Mouse (Mus musculus): Measurements from ENCODE around the gene Pdcd2l. TPM values are rescaled to one million over a fixed set of nuclear protein-coding genes. Genes with fewer than 3 reads are reported as not detected.
A peak's percentile ranks its signal among the peaks of the same experiment; 100 is the strongest.

The Pdcd2l gene
- 63.8 and 79.6 TPM in 2 replicates for polyA plus RNA-seq (2014; fragmentation: Nextera tagmentation; extraction: Ambion mirVana)

GRCm38 (mm10) chr7:34196132-34197128 lies at the start of gene Pdcd2l:
Gene Pdcd2l, minus strand, starts transcription at chr7:34196661.
- peaks cover 4% of the 10 kb centered on the region; the same call in 1 of the 2 replicates for H3K36me3 ChIP-seq (ENCODE audit: control insufficient read depth, insufficient read depth, low read length)
- H3K4me1 ChIP-seq (replicated peaks; ENCODE audit: control insufficient read depth, insufficient read depth, low read length), result no peaks in the 10 kb centered on the region; the same call in 1 of the 2 replicates
- H3K9me3 ChIP-seq (ENCODE audit: control insufficient read depth, low read length), result no peaks in the 10 kb centered on the region
- peak within 1 kb of the TSS; percentile 94 for H3K9ac ChIP-seq (ENCODE audit: low read depth, low read length)
- WGBS, result 3% methylated on average over 69 of the region's 70 CpGs
- peak within 1 kb of the TSS; percentile 81 for H3K4me2 ChIP-seq (replicated peaks; ENCODE audit: low read depth, low read length)
- H3K4me3 ChIP-seq (ENCODE audit: low read depth, low read length), result peak within 1 kb of the TSS; percentile 97
- DNase-seq (ENCODE audit: low spot score), result peak; percentile 96
- no peaks in the 10 kb centered on the region for H3K27me3 ChIP-seq (ENCODE audit: control insufficient read depth, insufficient read depth, low read length)
- H3K27ac ChIP-seq (ENCODE audit: low read depth, low read length), result peak within 1 kb of the TSS; percentile 60
- peak; percentile 96 for ATAC-seq (ENCODE audit: low FRiP score)

GRCm38 (mm10) chr7:34242176-34242575 lies 45.7 kb upstream of the Pdcd2l start:
- H3K9me3 ChIP-seq (ENCODE audit: control insufficient read depth, low read length), result no peaks in the 10 kb centered on the region
- 95% methylated on average over 11 of the region's 11 CpGs for WGBS
- no peak overlapping the region for H3K27ac ChIP-seq (ENCODE audit: low read depth, low read length)
- H3K4me3 ChIP-seq (ENCODE audit: low read depth, low read length), result no peak overlapping the region
- H3K4me1 ChIP-seq (replicated peaks; ENCODE audit: control insufficient read depth, insufficient read depth, low read length), result no peaks in the 10 kb centered on the region
- H3K4me2 ChIP-seq (replicated peaks; ENCODE audit: low read depth, low read length), result no peak overlapping the region
- H3K9ac ChIP-seq (ENCODE audit: low read depth, low read length), result no peak overlapping the region
- ATAC-seq (ENCODE audit: low FRiP score) (no peak), DNase-seq (ENCODE audit: low spot score) (no peak)
- H3K36me3 ChIP-seq (ENCODE audit: control insufficient read depth, insufficient read depth, low read length), result peaks cover 12% of the 10 kb centered on the region; the same call in 1 of the 2 replicates
- H3K27me3 ChIP-seq (ENCODE audit: control insufficient read depth, insufficient read depth, low read length), result no peaks in the 10 kb centered on the region

GRCm38 (mm10) chr7:34238086-34238485 lies 41.6 kb upstream of the Pdcd2l start:
- WGBS, result 93% methylated on average over 5 of the region's 5 CpGs
- no peaks in the 10 kb centered on the region for H3K9me3 ChIP-seq (ENCODE audit: control insufficient read depth, low read length)
- no peaks in the 10 kb centered on the region for H3K4me1 ChIP-seq (replicated peaks; ENCODE audit: control insufficient read depth, insufficient read depth, low read length)
- ATAC-seq (ENCODE audit: low FRiP score), result no peak
- H3K4me2 ChIP-seq (replicated peaks; ENCODE audit: low read depth, low read length), result no peak overlapping the region
- H3K9ac ChIP-seq (ENCODE audit: low read depth, low read length), result no peak overlapping the region
- H3K27ac ChIP-seq (ENCODE audit: low read depth, low read length), result no peak overlapping the region
- DNase-seq (ENCODE audit: low spot score), result no peak
- no peak overlapping the region for H3K4me3 ChIP-seq (ENCODE audit: low read depth, low read length)
- H3K27me3 ChIP-seq (ENCODE audit: control insufficient read depth, insufficient read depth, low read length), result no peaks in the 10 kb centered on the region
- peaks cover 6% of the 10 kb centered on the region; the same call in 1 of the 2 replicates for H3K36me3 ChIP-seq (ENCODE audit: control insufficient read depth, insufficient read depth, low read length)

- Histone ChIP-seq H3K27me3 (ENCODE audit: control insufficient read depth, insufficient read depth, low read length) (no peaks in the 10 kb centered on the region), H3K4me1 (replicated peaks; ENCODE audit: control insufficient read depth, insufficient read depth, low read length) (no peaks in the 10 kb centered on the region), H3K9me3 (ENCODE audit: control insufficient read depth, low read length) (no peaks in the 10 kb centered on the region), H3K4me3 (ENCODE audit: low read depth, low read length) (no peak overlapping the region), H3K4me2 (replicated peaks; ENCODE audit: low read depth, low read length) (no peak overlapping the region), H3K36me3 (ENCODE audit: control insufficient read depth, insufficient read depth, low read length) (peaks cover 6% of the 10 kb centered on the region; the same call in 1 of the 2 replicates), H3K27ac (ENCODE audit: low read depth, low read length) (no peak overlapping the region), H3K9ac (ENCODE audit: low read depth, low read length) (no peak overlapping the region)
- no peak for ATAC-seq (ENCODE audit: low FRiP score)
- 85% methylated on average over 5 of the region's 5 CpGs for WGBS
- DNase-seq (ENCODE audit: low spot score), result no peak
Observed at GRCm38 (mm10) chr7:34235602-34236001, 39.1 kb upstream of the Pdcd2l start.

- no peaks in the 10 kb centered on the region for H3K4me1 ChIP-seq (replicated peaks; ENCODE audit: control insufficient read depth, insufficient read depth, low read length)
- peak overlapping the region; percentile 64 for H3K9ac ChIP-seq (ENCODE audit: low read depth, low read length)
- peak overlapping the region; percentile 58 for H3K27ac ChIP-seq (ENCODE audit: low read depth, low read length)
- DNase-seq (ENCODE audit: low spot score), result peak; percentile 16
- H3K27me3 ChIP-seq (ENCODE audit: control insufficient read depth, insufficient read depth, low read length), result no peaks in the 10 kb centered on the region
- peak overlapping the region; percentile 42 for H3K4me3 ChIP-seq (ENCODE audit: low read depth, low read length)
- H3K4me2 ChIP-seq (replicated peaks; ENCODE audit: low read depth, low read length), result peak overlapping the region; percentile 58
- ATAC-seq (ENCODE audit: low FRiP score), result 0 out of 2 replicates have a peak, but pooled peaks have one; percentile 0
- 3% methylated on average over 17 of the region's 17 CpGs for WGBS
- no peaks in the 10 kb centered on the region for H3K9me3 ChIP-seq (ENCODE audit: control insufficient read depth, low read length)
- peaks cover 6% of the 10 kb centered on the region; the same call in 1 of the 2 replicates for H3K36me3 ChIP-seq (ENCODE audit: control insufficient read depth, insufficient read depth, low read length)
Observed at GRCm38 (mm10) chr7:34234610-34235561, 38.4 kb upstream of the Pdcd2l start.

- H3K9ac ChIP-seq (ENCODE audit: low read depth, low read length), result peak overlapping the region; percentile 64
- peak overlapping the region; percentile 80 for H3K27ac ChIP-seq (ENCODE audit: low read depth, low read length)
- H3K4me3 ChIP-seq (ENCODE audit: low read depth, low read length), result peak overlapping the region; percentile 42
- 0 out of 2 replicates have a peak, but pooled peaks cover 1% of the 10 kb centered on the region for H3K4me1 ChIP-seq (replicated peaks; ENCODE audit: control insufficient read depth, insufficient read depth, low read length)
- WGBS, result under 1% methylated on average over 46 of the region's 46 CpGs
- DNase-seq (ENCODE audit: low spot score) (peak; percentile 99), ATAC-seq (ENCODE audit: low FRiP score) (peak; percentile 96)
- no peaks in the 10 kb centered on the region for H3K27me3 ChIP-seq (ENCODE audit: control insufficient read depth, insufficient read depth, low read length)
- peak overlapping the region; percentile 58 for H3K4me2 ChIP-seq (replicated peaks; ENCODE audit: low read depth, low read length)
- no peaks in the 10 kb centered on the region for H3K9me3 ChIP-seq (ENCODE audit: control insufficient read depth, low read length)
- peaks cover 6% of the 10 kb centered on the region; the same call in 1 of the 2 replicates for H3K36me3 ChIP-seq (ENCODE audit: control insufficient read depth, insufficient read depth, low read length)
Observed at GRCm38 (mm10) chr7:34233909-34234609, 37.6 kb upstream of the Pdcd2l start.

GRCm38 (mm10) chr7:34232785-34233725 lies 36.6 kb upstream of the Pdcd2l start:
- Histone ChIP-seq H3K9ac (ENCODE audit: low read depth, low read length) (peak overlapping the region; percentile 28; the same call in 1 of the 2 replicates), H3K4me1 (replicated peaks; ENCODE audit: control insufficient read depth, insufficient read depth, low read length) (0 out of 2 replicates have a peak, but pooled peaks cover 2% of the 10 kb centered on the region), H3K36me3 (ENCODE audit: control insufficient read depth, insufficient read depth, low read length) (peaks cover 1% of the 10 kb centered on the region; the same call in 1 of the 2 replicates), H3K27me3 (ENCODE audit: control insufficient read depth, insufficient read depth, low read length) (no peaks in the 10 kb centered on the region), H3K9me3 (ENCODE audit: control insufficient read depth, low read length) (no peaks in the 10 kb centered on the region), H3K4me2 (replicated peaks; ENCODE audit: low read depth, low read length) (peak overlapping the region; percentile 58), H3K4me3 (ENCODE audit: low read depth, low read length) (peak overlapping the region; percentile 42), H3K27ac (ENCODE audit: low read depth, low read length) (peak overlapping the region; percentile 80)
- WGBS, result 51% methylated on average over 7 of the region's 7 CpGs
- ATAC-seq (ENCODE audit: low FRiP score) (no peak; the same call in 1 of the 2 replicates), DNase-seq (ENCODE audit: low spot score) (no peak)

Measured in hindbrain, embryonic 11.5 days (tissue).